Mouse (Mus musculus): ENCODE data around the gene Dip2a. TPM values are rescaled to one million over a fixed set of nuclear protein-coding genes. Genes with fewer than 3 reads are reported as not detected.
A peak's percentile ranks its signal among the peaks of the same experiment; 100 is the strongest.

The Dip2a gene
- polyA plus RNA-seq, 1 experiment from 2014 or later = 7.6 TPM

GRCm38 (mm10) chr10:76326304-76327006 lies 18.6 kb downstream of the Dip2a start:
- WGBS = 67% methylated on average over 6 of the region's 6 CpGs
- H3K27ac ChIP-seq = no peak overlapping the region
- ATAC-seq (replicated peaks; ENCODE audit: low FRiP score, low read depth) = no peak
- H3K4me2 ChIP-seq (ENCODE audit: low read length) = no peak overlapping the region
- no peaks in the 10 kb centered on the region for H3K9me3 ChIP-seq (replicated peaks; ENCODE audit: low read length)
- H3K36me3 ChIP-seq (ENCODE audit: insufficient read depth, low read length) = no peaks in the 10 kb centered on the region
- H3K4me3 ChIP-seq (replicated peaks; ENCODE audit: low read depth, low read length) = no peak overlapping the region
- peak; percentile 69 for DNase-seq (ENCODE audit: low spot score)
- peak; percentile 70; the same call in 1 of the 2 replicates for TF ChIP-seq CTCF (IDR thresholded peaks at IDR 0.05; ENCODE audit: low read depth)
- H3K27me3 ChIP-seq (ENCODE audit: insufficient read depth, low read length) = no peaks in the 10 kb centered on the region
- no peaks in the 10 kb centered on the region for H3K4me1 ChIP-seq (replicated peaks; ENCODE audit: insufficient read depth, low read length)
- no peak overlapping the region for H3K9ac ChIP-seq (ENCODE audit: low read depth, low read length)

GRCm38 (mm10) chr10:76317623-76318022 lies 27.5 kb downstream of the Dip2a start:
- Histone ChIP-seq H3K4me3 (replicated peaks; ENCODE audit: low read depth, low read length) (no peak overlapping the region), H3K9ac (ENCODE audit: low read depth, low read length) (no peak overlapping the region), H3K4me1 (replicated peaks; ENCODE audit: insufficient read depth, low read length) (no peaks in the 10 kb centered on the region), H3K36me3 (ENCODE audit: insufficient read depth, low read length) (peaks cover 25% of the 10 kb centered on the region; the same call in 1 of the 2 replicates), H3K27me3 (ENCODE audit: insufficient read depth, low read length) (no peaks in the 10 kb centered on the region), H3K9me3 (replicated peaks; ENCODE audit: low read length) (no peaks in the 10 kb centered on the region), H3K27ac (no peak overlapping the region), H3K4me2 (ENCODE audit: low read length) (no peak overlapping the region)
- no peak for TF ChIP-seq CTCF (IDR thresholded peaks at IDR 0.05; ENCODE audit: low read depth)
- WGBS = 73% methylated on average over 12 of the region's 12 CpGs
- no peak for DNase-seq (ENCODE audit: low spot score)
- no peak for ATAC-seq (replicated peaks; ENCODE audit: low FRiP score, low read depth)

GRCm38 (mm10) chr10:76316194-76316593 lies 28.9 kb downstream of the Dip2a start:
- Histone ChIP-seq H3K9ac (ENCODE audit: low read depth, low read length) (no peak overlapping the region), H3K4me2 (ENCODE audit: low read length) (no peak overlapping the region), H3K27ac (no peak overlapping the region), H3K4me3 (replicated peaks; ENCODE audit: low read depth, low read length) (no peak overlapping the region), H3K4me1 (replicated peaks; ENCODE audit: insufficient read depth, low read length) (no peaks in the 10 kb centered on the region), H3K9me3 (replicated peaks; ENCODE audit: low read length) (no peaks in the 10 kb centered on the region), H3K36me3 (ENCODE audit: insufficient read depth, low read length) (peaks cover 29% of the 10 kb centered on the region), H3K27me3 (ENCODE audit: insufficient read depth, low read length) (no peaks in the 10 kb centered on the region)
- ATAC-seq (replicated peaks; ENCODE audit: low FRiP score, low read depth) (no peak), DNase-seq (ENCODE audit: low spot score) (no peak)
- 48% methylated on average over 7 of the region's 7 CpGs for WGBS
- no peak for TF ChIP-seq CTCF (IDR thresholded peaks at IDR 0.05; ENCODE audit: low read depth)

DNA sequence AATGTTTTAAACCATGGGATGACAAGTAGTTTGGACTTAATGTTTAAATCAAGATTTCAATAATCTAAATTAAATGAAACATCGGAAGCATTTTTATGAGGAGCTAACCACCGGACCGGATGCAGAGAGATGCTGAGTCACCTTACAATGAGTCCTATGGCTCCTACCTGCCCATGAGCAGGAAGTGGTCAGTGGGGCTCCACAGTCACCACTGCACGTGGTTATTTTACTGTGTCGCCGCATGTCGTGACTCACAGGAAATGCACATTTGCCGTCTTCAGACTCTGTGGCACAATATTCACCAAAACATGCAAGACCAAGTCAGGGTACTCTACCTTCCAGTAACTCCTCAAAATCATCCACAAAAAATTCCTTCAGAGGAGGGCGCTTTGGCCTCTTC lies 38.4 kb downstream of the Dip2a start:
- no peaks in the 10 kb centered on the region for H3K9me3 ChIP-seq (replicated peaks; ENCODE audit: low read length)
- no peaks in the 10 kb centered on the region for H3K27me3 ChIP-seq (ENCODE audit: insufficient read depth, low read length)
- no peak overlapping the region for H3K27ac ChIP-seq
- H3K9ac ChIP-seq (ENCODE audit: low read depth, low read length) = no peak overlapping the region
- TF ChIP-seq CTCF (IDR thresholded peaks at IDR 0.05; ENCODE audit: low read depth) = no peak
- peaks cover 25% of the 10 kb centered on the region; the same call in 1 of the 2 replicates for H3K36me3 ChIP-seq (ENCODE audit: insufficient read depth, low read length)
- H3K4me2 ChIP-seq (ENCODE audit: low read length) = no peak overlapping the region
- WGBS = 87% methylated on average over 9 of the region's 9 CpGs
- no peak overlapping the region for H3K4me3 ChIP-seq (replicated peaks; ENCODE audit: low read depth, low read length)
- H3K4me1 ChIP-seq (replicated peaks; ENCODE audit: insufficient read depth, low read length) = no peaks in the 10 kb centered on the region
- DNase-seq (ENCODE audit: low spot score) (no peak), ATAC-seq (replicated peaks; ENCODE audit: low FRiP score, low read depth) (no peak)

- Histone ChIP-seq H3K9ac (ENCODE audit: low read depth, low read length) (no peak overlapping the region), H3K4me1 (replicated peaks; ENCODE audit: insufficient read depth, low read length) (no peaks in the 10 kb centered on the region), H3K36me3 (ENCODE audit: insufficient read depth, low read length) (peaks cover 37% of the 10 kb centered on the region), H3K27ac (no peak overlapping the region), H3K27me3 (ENCODE audit: insufficient read depth, low read length) (no peaks in the 10 kb centered on the region), H3K4me2 (ENCODE audit: low read length) (no peak overlapping the region), H3K4me3 (replicated peaks; ENCODE audit: low read depth, low read length) (no peak overlapping the region), H3K9me3 (replicated peaks; ENCODE audit: low read length) (no peaks in the 10 kb centered on the region)
- TF ChIP-seq CTCF (IDR thresholded peaks at IDR 0.05; ENCODE audit: low read depth) = no peak
- WGBS = 89% methylated on average over 5 of the region's 5 CpGs
- ATAC-seq (replicated peaks; ENCODE audit: low FRiP score, low read depth) (no peak), DNase-seq (ENCODE audit: low spot score) (no peak)
Measured at GRCm38 (mm10) chr10:76300133-76300532, 45.0 kb downstream of the Dip2a start.

GRCm38 (mm10) chr10:76293222-76293621 lies 51.9 kb downstream of the Dip2a start:
- no peak for TF ChIP-seq CTCF (IDR thresholded peaks at IDR 0.05; ENCODE audit: low read depth)
- no peaks in the 10 kb centered on the region for H3K27me3 ChIP-seq (ENCODE audit: insufficient read depth, low read length)
- H3K9ac ChIP-seq (ENCODE audit: low read depth, low read length) = no peak overlapping the region
- no peak overlapping the region for H3K4me3 ChIP-seq (replicated peaks; ENCODE audit: low read depth, low read length)
- no peaks in the 10 kb centered on the region for H3K4me1 ChIP-seq (replicated peaks; ENCODE audit: insufficient read depth, low read length)
- H3K27ac ChIP-seq = no peak overlapping the region
- no peaks in the 10 kb centered on the region for H3K9me3 ChIP-seq (replicated peaks; ENCODE audit: low read length)
- DNase-seq (ENCODE audit: low spot score) = no peak
- H3K4me2 ChIP-seq (ENCODE audit: low read length) = no peak overlapping the region
- H3K36me3 ChIP-seq (ENCODE audit: insufficient read depth, low read length) = peaks cover 63% of the 10 kb centered on the region
- no peak for ATAC-seq (replicated peaks; ENCODE audit: low FRiP score, low read depth)
- WGBS = 93% methylated on average over 4 of the region's 4 CpGs
